Mouse (Mus musculus): Measurements from ENCODE around the gene Tcaf3. TPM values are rescaled to one million over a fixed set of nuclear protein-coding genes. Genes with fewer than 3 reads are reported as not detected.

Gene Tcaf3
- polyA plus RNA-seq, 1 experiment from 2014 or later: not detected

Other genes starting within 250 kb of the Tcaf3 start
- 115 and 126 TPM in 2 replicates for gene Zyx, start 248.1 kb downstream of the Tcaf3 start, polyA plus RNA-seq (2016; fragmentation: Nextera tagmentation; extraction: Ambion mirVana)
- 7.2 and 7.7 TPM in 2 replicates for gene Epha1, start 224.4 kb downstream of the Tcaf3 start, polyA plus RNA-seq (2016; fragmentation: Nextera tagmentation; extraction: Ambion mirVana)
- gene Tas2r143, start 197.5 kb downstream of the Tcaf3 start, polyA plus RNA-seq (2016; fragmentation: Nextera tagmentation; extraction: Ambion mirVana): not detected in 2 replicates
- gene Tas2r135, start 192.3 kb downstream of the Tcaf3 start, polyA plus RNA-seq (2016; fragmentation: Nextera tagmentation; extraction: Ambion mirVana): not detected in 2 replicates
- gene Tas2r126, start 163.2 kb downstream of the Tcaf3 start, polyA plus RNA-seq (2016; fragmentation: Nextera tagmentation; extraction: Ambion mirVana): not detected in 2 replicates
- not detected in 2 replicates for gene Olfr458, start 132.5 kb downstream of the Tcaf3 start, polyA plus RNA-seq (2016; fragmentation: Nextera tagmentation; extraction: Ambion mirVana)
- gene Olfr457, start 121.4 kb downstream of the Tcaf3 start, polyA plus RNA-seq (2016; fragmentation: Nextera tagmentation; extraction: Ambion mirVana): 0.04 TPM in 1 of 2 replicates, not detected in the other
- gene Olfr456, start 110.5 kb downstream of the Tcaf3 start, polyA plus RNA-seq (2016; fragmentation: Nextera tagmentation; extraction: Ambion mirVana): 0.18 TPM in 1 of 2 replicates, not detected in the other
- not detected in 2 replicates for gene Olfr455, start 50.1 kb downstream of the Tcaf3 start, polyA plus RNA-seq (2016; fragmentation: Nextera tagmentation; extraction: Ambion mirVana)
- gene Tcaf2, start 47.6 kb upstream of the Tcaf3 start, polyA plus RNA-seq (2016; fragmentation: Nextera tagmentation; extraction: Ambion mirVana): 3.9 and 5.3 TPM in 2 replicates
- 61.5 and 88.8 TPM in 2 replicates for gene Tcaf1, start 112.4 kb upstream of the Tcaf3 start, polyA plus RNA-seq (2016; fragmentation: Nextera tagmentation; extraction: Ambion mirVana)
- gene Olfr453, start 141.7 kb upstream of the Tcaf3 start, polyA plus RNA-seq (2016; fragmentation: Nextera tagmentation; extraction: Ambion mirVana): not detected in 2 replicates
- not detected in 2 replicates for gene Olfr38, start 158.7 kb upstream of the Tcaf3 start, polyA plus RNA-seq (2016; fragmentation: Nextera tagmentation; extraction: Ambion mirVana)
- not detected in 2 replicates for gene Olfr452, start 187.4 kb upstream of the Tcaf3 start, polyA plus RNA-seq (2016; fragmentation: Nextera tagmentation; extraction: Ambion mirVana)
- gene Olfr450, start 214.2 kb upstream of the Tcaf3 start, polyA plus RNA-seq (2016; fragmentation: Nextera tagmentation; extraction: Ambion mirVana): not detected in 2 replicates
- not detected in 2 replicates for gene Olfr449, start 236.7 kb upstream of the Tcaf3 start, polyA plus RNA-seq (2016; fragmentation: Nextera tagmentation; extraction: Ambion mirVana)

Data from limb, embryonic 10.5 days (tissue).